Mouse (Mus musculus): ENCODE data around the gene Psmd13. TPM values are rescaled to one million over a fixed set of nuclear protein-coding genes. Genes with fewer than 3 reads are reported as not detected.

The Psmd13 gene
- polyA plus RNA-seq, 2 experiments from 2014 or later: 94.9 to 150 TPM

DNA sequence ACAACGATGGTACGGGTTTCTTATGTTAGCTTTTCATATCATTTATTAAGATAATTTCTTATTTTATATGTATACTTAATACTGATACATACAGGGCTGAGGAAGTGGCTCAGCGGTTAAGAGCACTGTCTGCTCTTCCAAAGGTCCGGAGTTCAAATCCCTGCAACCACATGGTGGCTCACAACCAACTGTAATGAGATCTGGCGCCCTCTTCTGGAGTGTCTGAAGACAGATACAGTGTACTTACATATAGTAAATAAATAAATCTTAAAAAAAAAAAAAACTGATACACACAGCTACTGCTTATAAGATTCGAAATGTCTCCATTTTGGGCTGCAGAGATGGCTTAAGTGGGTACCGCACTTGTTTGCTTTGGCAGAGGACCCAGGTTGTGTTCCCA lies 25.9 kb downstream of the Psmd13 start:
- no peak for ATAC-seq

DNA sequence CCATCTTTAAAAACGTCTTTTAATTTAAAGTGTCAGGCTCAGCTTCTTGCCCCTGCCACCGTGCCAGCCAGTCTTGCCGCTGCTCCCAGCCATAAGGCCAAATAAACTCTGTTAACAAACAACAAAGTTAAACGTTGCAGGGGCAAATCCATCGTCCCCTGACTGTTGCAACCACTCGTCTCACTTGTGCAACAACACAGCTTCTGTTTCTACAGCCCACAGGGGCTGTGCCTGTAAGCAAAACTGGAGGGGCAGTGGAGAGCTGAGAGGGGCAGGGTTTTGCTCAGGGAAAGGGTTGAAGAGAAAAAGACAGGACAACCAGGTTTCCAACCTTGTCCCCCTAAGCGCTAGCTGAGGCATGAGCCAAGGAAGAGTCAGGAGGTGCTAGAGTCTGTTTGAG lies 26.4 kb downstream of the Psmd13 start:
- no peak for ATAC-seq

DNA sequence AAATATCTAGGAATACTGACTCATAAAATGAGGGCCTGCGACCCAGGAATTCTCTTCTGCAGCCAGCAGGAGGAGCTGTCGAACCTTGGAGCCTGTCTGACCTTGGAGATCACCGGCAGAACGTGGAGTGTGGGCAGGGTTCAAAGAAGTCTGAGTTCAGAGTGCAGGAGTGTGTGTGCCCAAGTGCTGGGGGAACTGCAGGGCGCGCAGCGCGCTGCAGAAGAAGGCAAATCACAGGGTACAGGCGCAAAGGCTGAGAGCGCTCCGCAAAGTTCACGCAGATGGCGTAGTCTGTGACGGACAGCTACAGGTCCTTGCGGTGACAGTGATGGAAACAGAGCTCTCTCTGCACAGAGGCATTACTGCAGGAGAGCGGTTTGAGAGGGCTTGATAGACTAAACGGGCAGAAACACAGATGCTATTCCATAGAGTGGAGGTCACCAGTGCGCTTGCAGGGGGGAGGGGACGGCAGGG lies 26.9 kb downstream of the Psmd13 start:
- ATAC-seq: peak; percentile 94

DNA sequence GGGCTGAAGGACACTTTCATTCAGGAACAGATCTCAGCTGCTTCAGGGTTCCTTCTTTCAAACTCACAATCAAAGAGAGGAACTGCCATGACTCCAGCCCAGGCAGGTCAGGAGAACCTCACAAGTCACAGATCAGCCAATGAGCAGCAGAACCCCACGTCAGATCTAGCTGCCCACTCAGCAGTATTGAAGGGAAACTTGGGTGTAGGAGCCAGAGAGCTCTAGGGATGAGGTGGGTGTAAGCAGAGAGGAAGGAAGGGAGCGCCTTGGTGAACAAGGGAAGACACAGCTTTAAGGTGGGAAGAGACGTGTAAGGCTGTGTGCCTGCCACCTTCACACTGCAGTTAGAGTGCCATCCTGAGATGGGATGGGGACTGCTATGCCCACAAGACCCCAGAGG lies 30.5 kb downstream of the Psmd13 start:
- ATAC-seq: no peak

GRCm38 (mm10) chr7:140912846-140913482 lies 31.2 kb downstream of the Psmd13 start:
- no peak for ATAC-seq

GRCm38 (mm10) chr7:140914031-140914690 lies 32.4 kb downstream of the Psmd13 start:
- no peak for ATAC-seq

- no peak for ATAC-seq
Measured at GRCm38 (mm10) chr7:140919911-140920310, 38.1 kb downstream of the Psmd13 start.

DNA sequence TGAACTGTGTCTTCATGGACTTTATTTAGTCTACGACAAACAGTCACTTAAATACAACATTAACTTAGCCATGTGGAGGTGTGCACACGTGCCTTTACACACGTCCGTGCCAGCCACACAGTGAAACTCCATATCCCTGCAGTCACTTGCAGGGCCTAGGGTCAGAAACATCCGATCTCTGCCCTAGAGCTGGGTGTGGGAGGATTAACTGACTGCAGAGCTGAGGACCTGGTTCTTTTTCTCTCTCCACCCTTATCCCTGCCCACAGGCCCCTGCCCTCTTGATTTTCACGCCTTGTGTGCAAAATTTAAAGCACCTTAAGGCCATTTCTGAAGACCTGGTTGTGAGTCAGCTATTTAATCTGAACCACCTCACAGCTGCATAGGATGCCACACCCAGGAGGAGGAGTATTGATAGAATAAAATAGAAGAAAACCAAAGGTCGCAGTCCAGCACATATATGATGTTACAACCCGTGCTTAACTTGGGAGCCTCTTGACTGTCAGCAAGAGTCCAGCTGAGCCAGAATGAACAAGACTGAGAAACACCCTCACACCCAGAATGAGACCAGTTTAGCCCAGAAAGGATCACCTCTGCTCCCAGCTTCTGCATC lies 38.8 kb downstream of the Psmd13 start, which contains the start of gene Nlrp6:
Nlrp6 (plus strand) TSS at position 485 of the 612 bp plus-strand sequence.
- no peak for ATAC-seq

DNA sequence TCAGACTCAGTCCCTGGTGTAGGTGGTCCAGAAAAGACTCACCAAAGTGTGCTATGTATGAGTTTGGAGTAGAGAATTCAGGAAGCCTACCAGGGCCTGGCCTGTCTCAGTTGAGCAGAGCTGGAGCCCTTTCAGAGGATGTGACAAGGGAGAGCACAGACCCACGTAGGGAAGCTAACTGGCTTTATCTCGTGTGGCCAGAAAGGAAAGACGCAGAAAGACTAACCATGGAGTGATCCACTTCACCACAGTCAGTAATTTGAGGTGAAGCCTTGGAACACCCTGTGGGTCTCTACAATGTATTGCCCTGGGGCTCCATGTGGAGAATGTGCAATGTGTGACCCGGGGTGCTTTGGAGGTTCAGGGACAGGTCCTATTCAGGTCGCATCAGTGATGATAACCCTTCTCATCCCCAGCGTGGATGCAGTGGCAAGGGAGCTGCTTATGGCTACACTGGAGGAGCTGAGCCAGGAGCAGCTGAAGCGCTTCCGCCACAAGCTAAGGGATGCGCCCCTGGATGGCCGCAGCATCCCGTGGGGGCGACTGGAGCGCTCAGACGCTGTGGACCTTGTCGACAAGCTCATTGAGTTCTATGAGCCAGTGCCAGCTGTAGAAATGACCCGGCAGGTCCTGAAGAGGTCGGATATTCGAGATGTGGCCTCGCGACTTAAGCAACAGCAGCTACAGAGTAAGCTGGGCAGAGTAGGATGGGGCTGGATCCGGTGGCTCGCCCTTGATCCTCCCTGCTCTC lies 39.6 kb downstream of the Psmd13 start:
- ATAC-seq: no peak

DNA sequence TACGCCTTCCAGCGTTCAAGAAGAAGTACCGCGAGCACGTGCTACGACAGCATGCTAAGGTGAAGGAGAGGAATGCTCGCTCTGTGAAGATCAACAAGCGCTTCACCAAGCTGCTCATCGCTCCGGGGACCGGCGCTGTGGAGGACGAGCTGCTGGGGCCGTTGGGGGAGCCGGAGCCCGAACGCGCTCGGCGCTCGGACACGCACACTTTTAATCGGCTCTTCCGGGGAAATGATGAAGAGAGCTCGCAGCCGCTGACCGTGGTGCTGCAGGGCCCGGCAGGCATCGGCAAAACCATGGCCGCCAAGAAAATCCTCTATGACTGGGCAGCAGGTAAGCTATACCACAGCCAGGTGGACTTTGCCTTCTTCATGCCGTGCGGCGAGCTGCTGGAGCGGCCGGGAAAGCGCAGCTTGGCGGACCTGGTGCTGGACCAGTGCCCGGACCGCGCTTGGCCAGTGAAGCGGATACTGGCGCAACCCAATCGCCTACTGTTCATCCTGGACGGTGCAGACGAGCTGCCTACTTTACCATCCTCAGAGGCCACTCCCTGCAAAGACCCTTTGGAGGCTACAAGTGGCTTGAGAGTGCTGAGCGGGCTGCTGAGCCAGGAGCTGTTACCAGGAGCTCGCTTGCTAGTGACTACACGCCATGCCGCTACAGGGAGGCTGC lies 40.8 kb downstream of the Psmd13 start:
- no peak for ATAC-seq

DNA sequence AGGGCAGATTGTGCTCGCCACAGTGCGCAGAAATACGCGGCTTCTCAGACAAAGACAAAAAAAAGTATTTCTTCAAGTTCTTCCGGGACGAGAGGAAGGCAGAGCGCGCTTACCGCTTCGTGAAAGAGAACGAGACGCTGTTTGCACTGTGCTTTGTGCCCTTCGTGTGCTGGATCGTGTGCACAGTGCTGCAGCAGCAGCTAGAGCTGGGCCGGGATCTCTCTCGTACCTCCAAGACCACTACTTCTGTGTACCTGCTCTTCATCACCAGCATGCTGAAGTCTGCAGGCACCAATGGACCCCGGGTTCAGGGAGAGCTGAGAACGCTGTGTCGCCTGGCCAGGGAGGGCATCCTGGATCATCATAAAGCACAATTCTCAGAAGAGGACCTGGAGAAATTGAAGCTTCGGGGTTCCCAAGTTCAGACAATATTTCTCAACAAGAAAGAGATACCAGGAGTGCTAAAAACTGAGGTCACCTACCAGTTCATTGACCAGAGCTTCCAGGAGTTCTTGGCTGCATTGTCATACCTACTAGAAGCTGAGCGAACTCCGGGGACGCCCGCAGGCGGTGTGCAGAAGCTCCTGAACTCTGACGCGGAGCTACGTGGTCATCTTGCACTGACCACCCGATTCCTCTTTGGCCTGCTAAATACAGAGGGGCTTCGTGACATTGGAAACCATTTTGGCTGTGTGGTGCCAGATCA lies 41.5 kb downstream of the Psmd13 start:
- ATAC-seq: no peak

DNA sequence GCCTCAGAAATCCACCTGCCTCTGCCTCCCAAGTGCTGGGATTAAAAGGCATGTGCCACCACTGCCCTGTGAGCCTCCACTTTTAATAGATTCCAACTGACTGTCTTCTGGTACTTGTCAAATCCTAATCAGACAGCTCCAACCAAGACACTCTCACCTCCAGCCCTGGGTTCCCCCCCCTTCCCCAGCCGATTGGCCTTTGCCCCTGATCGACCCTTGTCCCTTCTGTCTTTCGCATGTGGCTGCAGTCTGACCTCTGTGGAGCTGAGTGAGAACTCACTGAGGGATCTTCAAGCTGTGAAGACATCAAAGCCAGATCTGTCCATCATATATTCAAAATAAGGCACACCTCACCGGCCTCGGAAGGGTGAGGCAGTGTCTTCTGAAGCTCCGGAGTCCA lies 45.4 kb downstream of the Psmd13 start:
- ATAC-seq: no peak

DNA sequence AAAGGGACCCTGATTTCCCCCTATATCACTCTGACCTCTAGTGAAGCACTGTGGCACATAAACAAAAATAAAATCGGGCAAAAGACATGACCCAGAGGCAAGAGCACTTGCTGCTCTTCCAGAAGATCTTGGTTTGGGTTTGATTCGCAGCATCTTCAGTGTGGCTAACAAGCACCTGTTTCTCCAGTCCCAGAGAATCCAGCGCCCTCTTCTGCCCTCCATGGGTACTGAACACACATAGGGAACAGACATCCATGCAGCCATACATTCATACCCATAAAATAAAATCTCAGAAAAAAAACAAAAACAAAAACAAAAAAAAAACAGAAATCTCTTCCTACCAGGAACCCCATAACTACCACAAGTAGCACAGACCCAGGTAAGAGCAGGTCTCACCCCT lies 56.7 kb downstream of the Psmd13 start:
- ATAC-seq: no peak

DNA sequence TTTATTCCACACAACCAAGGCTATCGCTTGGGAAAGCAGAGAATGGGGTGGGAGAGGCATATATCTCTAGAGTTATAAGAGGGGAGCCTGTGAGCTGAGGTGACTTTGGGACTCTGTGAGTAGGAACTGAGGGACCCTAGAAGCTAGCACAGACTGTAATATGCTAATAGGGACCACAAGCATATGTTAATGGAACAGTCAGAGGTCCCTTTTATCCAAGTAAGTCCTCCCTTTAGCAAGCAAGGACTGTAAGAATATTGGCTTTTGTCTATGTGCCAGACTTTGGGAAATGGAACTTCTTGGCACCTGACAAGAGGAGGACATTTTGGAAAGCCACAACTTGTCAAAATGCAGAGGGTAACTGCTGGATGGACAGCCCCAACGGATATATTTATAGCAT lies 57.1 kb downstream of the Psmd13 start:
- no peak for ATAC-seq

DNA sequence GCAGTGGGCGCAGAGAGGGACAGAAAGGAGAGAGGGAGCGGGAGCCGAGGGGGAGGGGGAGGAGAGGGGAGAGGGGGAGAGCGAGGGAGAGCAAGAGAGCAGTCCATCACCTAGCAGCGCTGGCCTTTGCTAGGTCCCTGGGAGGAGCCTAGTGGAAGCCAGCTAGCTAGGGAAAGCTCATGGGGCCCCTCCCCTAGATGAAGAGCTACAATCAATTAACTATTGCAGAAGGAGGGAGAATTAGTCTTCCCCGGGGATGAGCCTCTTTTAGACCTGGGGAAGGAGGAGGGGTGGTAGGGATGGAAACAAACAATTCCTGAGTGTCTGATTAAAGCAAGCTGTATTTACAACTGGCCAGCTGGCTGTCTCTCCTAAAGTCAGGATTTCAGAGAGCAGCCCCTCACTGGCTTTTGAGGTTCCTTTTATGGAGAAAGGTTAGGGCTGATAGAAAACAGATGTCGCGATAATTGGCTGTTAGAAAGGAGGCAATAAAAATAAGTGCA lies 58.0 kb downstream of the Psmd13 start:
- ATAC-seq: no peak

GRCm38 (mm10) chr7:140941222-140942051 lies 59.7 kb downstream of the Psmd13 start, which contains the start of gene Pgghg:
Gene Pgghg (plus strand): TSS chr7:140941391.
- ATAC-seq: peak; percentile 85

DNA sequence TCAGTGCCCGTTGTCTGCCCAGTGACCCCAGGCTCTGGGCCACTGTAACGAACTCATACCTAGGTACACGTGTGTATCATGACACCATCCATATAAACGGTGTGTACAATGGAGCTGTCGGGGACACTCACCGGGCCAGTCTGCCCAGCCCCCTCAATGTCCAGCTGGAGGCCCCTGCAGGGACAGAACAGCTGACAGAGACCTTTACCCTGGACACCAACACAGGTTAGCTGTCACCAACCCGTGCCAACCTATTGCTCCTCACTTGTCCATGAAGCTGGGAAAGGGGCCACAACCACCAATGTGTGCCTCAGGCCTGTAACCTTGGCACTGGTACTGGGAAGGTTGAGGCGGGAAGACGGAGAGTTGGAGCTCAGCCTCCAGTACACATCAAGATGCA lies 60.6 kb downstream of the Psmd13 start:
- no peak for ATAC-seq

GRCm38 (mm10) chr7:140942811-140943210 lies 61.0 kb downstream of the Psmd13 start:
- ATAC-seq: no peak

DNA sequence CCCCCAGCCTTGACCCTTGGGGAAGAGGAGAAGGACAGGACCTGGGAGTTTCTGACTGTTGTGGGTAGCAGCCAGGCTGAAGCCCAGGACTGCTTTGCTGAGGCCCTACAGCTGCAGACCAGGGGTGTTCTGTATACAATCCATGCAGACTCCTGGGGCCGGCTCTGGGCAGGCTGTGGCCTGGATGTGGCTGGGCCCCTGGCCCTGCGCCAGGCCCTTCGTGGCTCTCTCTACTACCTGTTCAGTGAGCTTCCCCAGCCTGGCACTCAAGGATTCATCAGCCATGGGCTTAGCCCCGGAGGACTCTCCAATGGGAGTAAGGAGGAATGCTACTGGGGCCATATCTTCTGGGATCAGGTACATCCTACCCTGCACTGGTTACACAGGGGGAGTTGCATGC lies 61.6 kb downstream of the Psmd13 start:
- no peak for ATAC-seq

DNA sequence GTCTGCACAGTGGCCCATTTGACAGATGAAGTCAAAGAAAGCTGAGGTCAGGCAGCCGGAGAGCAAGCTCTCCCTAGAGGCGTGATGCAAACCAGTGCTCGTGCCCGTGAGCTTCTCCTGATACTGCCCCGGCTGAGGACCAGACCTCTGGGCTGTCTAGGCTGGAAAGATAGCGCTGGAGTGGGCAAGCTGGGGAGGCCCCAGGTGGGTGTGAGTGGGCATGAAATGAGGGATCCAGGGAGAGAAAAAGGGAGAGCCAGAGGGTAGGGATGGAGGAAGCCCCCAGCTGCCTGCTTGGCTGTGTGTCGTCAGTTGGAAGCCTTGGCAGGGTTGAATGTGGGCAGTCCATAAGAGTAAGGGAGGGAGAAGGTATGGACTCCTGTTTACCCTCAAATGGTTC lies 62.5 kb downstream of the Psmd13 start:
- ATAC-seq: no peak

GRCm38 (mm10) chr7:140945247-140945646 lies 63.5 kb downstream of the Psmd13 start:
- ATAC-seq: no peak
